Mouse (Mus musculus) MEL (cell line): Measurements from ENCODE around the gene Xbp1. TPM values are rescaled to one million over a fixed set of nuclear protein-coding genes. Genes with fewer than 3 reads are reported as not detected.
"Not testable (repeated sequence)": the region's sequence is repeated elsewhere in the genome, so short reads cannot be mapped to it uniquely, and the experiment has no call there.

Source experiments
- DNase-seq: peaks from one replicate; pipeline ENCODE4 v3.0.0; 2011; ENCODE audit warnings: low read depth, low spot score
- H3K27ac ChIP-seq: 2 replicates; pipeline ENCODE4 v1.5.1; 2012; ENCODE audit warnings: low read depth, mild to moderate bottlenecking, control low read depth, low read length, moderate library complexity; ENCODE audit not compliant: control insufficient read depth
- H3K27me3 ChIP-seq, 2 experiments: fragments of 150-350 bp in 1 of 2; sonication (generic) in 1 of 2; 2 replicates each; pipeline ENCODE4 v1.6.1; 2012; ENCODE audit warnings: low read length in 2 of 2, mild to moderate bottlenecking in 2 of 2, improper control_type of control experiment in 1 of 2, moderate library complexity in 1 of 2; ENCODE audit not compliant: insufficient read depth in 2 of 2, control insufficient read depth in 1 of 2
- H3K36me3 ChIP-seq, 2 experiments: 2 replicates each; pipeline ENCODE4 v1.6.1; 2012 to 2014; ENCODE audit warnings: low read length in 2 of 2, improper control_type of control experiment in 1 of 2, inconsistent platforms in 1 of 2, mild to moderate bottlenecking in 1 of 2; ENCODE audit not compliant: insufficient read depth in 2 of 2, control insufficient read depth in 1 of 2
- H3K4me1 ChIP-seq, 2 experiments: fragments of 150-350 bp in 1 of 2; sonication (generic) in 1 of 2; 2 replicates each; pipeline ENCODE4 v1.6.1; 2012; ENCODE audit warnings: low read length in 2 of 2, improper control_type of control experiment in 1 of 2, mild to moderate bottlenecking in 1 of 2; ENCODE audit not compliant: insufficient read depth in 2 of 2, control insufficient read depth in 1 of 2
- H3K4me3 ChIP-seq, 2 experiments: fragments of 150-350 bp in 1 of 2; sonication (generic) in 1 of 2; 2 replicates each; pipeline ENCODE4 v1.5.1; 2012; ENCODE audit warnings: low read depth in 2 of 2, low read length in 2 of 2, mild to moderate bottlenecking in 2 of 2, moderate library complexity in 2 of 2, control low read depth in 1 of 2, improper control_type of control experiment in 1 of 2; ENCODE audit not compliant: control insufficient read depth in 1 of 2, insufficient read depth in 1 of 2
- H3K79me2 ChIP-seq: 2 replicates; pipeline ENCODE4 v1.6.1; 2012; ENCODE audit warnings: mild to moderate bottlenecking, low read length, moderate library complexity; ENCODE audit not compliant: control insufficient read depth, poor library complexity, insufficient read depth
- H3K9ac ChIP-seq: 2 replicates; pipeline ENCODE4 v1.6.1; 2012; ENCODE audit warnings: low read depth, mild to moderate bottlenecking, control low read depth, low read length, moderate library complexity; ENCODE audit not compliant: control insufficient read depth, poor library complexity, severe bottlenecking
- H3K9me3 ChIP-seq: fragments of 150-350 bp; sonication (generic); replicated peaks from 2 replicates; pipeline ENCODE4 v1.6.1; 2012; ENCODE audit warnings: mild to moderate bottlenecking, low read length, improper control_type of control experiment, moderate library complexity; ENCODE audit not compliant: insufficient read depth
- E2F4 ChIP-seq: IDR thresholded peaks from 2 replicates; pipeline ENCODE4 v1.6.1; 2011; ENCODE audit warnings: low read depth, low read length, improper control_type of control experiment, borderline replicate concordance
- EP300 ChIP-seq, 2 experiments: IDR thresholded peaks; 2 replicates each; pipeline ENCODE4 v1.6.1; 2011; ENCODE audit warnings: improper control_type of control experiment in 2 of 2, low read length in 2 of 2, low read depth in 1 of 2, mild to moderate bottlenecking in 1 of 2
- ETS1 ChIP-seq: IDR thresholded peaks from 2 replicates; pipeline ENCODE4 v1.6.1; 2012; ENCODE audit warnings: low read depth, mild to moderate bottlenecking, inconsistent platforms, low read length, improper control_type of control experiment, moderate library complexity
- GABPA ChIP-seq: IDR thresholded peaks from 2 replicates; pipeline ENCODE4 v1.6.1; 2012; ENCODE audit warnings: low read depth, mild to moderate bottlenecking, inconsistent platforms, low read length, improper control_type of control experiment, moderate library complexity
- MAFK ChIP-seq: IDR thresholded peaks from 2 replicates; pipeline ENCODE4 v1.6.1; 2011; ENCODE audit warnings: low read depth, mild to moderate bottlenecking, low read length, improper control_type of control experiment, borderline replicate concordance
- MAX ChIP-seq: IDR thresholded peaks from 2 replicates; pipeline ENCODE4 v1.6.1; 2011; ENCODE audit warnings: low read length, improper control_type of control experiment
- MYC ChIP-seq: IDR thresholded peaks from 2 replicates; pipeline ENCODE4 v1.6.1; 2011; ENCODE audit warnings: low read depth, mild to moderate bottlenecking, low read length, improper control_type of control experiment, moderate library complexity
- POLR2A ChIP-seq, 2 experiments: IDR thresholded peaks; 2 replicates each; pipeline ENCODE4 v1.6.1; 2011 to 2012; ENCODE audit warnings: low read length in 2 of 2, mild to moderate bottlenecking in 2 of 2, control low read depth in 1 of 2, improper control_type of control experiment in 1 of 2, low read depth in 1 of 2, moderate library complexity in 1 of 2; ENCODE audit not compliant: control insufficient read depth in 1 of 2, insufficient read depth in 1 of 2, poor library complexity in 1 of 2
- POLR2AphosphoS2 ChIP-seq: IDR thresholded peaks from 2 replicates; pipeline ENCODE4 v1.6.1; 2011; ENCODE audit warnings: low read length, improper control_type of control experiment
- RAD21 ChIP-seq: IDR thresholded peaks from 2 replicates; pipeline ENCODE4 v1.6.1; 2011; ENCODE audit warnings: mild to moderate bottlenecking, low read depth, low read length, improper control_type of control experiment
- SIN3A ChIP-seq: IDR thresholded peaks from 2 replicates; pipeline ENCODE4 v1.6.1; 2012; ENCODE audit warnings: low read length, improper control_type of control experiment, inconsistent platforms
- TBP ChIP-seq: IDR thresholded peaks from 2 replicates; pipeline ENCODE4 v1.8.0; 2011; ENCODE audit warnings: low read depth, low read length, improper control_type of control experiment
- TCF12 ChIP-seq: IDR thresholded peaks from 2 replicates; pipeline ENCODE4 v1.6.1; 2014; ENCODE audit warnings: low read depth, mild to moderate bottlenecking, inconsistent platforms, low read length, improper control_type of control experiment, moderate library complexity
- USF1 ChIP-seq: IDR thresholded peaks from 2 replicates; pipeline ENCODE4 v1.6.1; 2014; ENCODE audit warnings: low read depth, mild to moderate bottlenecking, inconsistent platforms, low read length, improper control_type of control experiment, moderate library complexity
- ZC3H11A ChIP-seq: IDR thresholded peaks from 2 replicates; pipeline ENCODE4 v1.6.1; 2012; ENCODE audit warnings: low read depth, mild to moderate bottlenecking, inconsistent platforms, low read length, improper control_type of control experiment
- ZMIZ1 ChIP-seq: IDR thresholded peaks from 2 replicates; pipeline ENCODE4 v1.6.1; 2012; ENCODE audit warnings: low read depth, mild to moderate bottlenecking, inconsistent platforms, low read length, improper control_type of control experiment, moderate library complexity
- polyA plus RNA-seq, 2 experiments: library from polyadenylated mRNA; stranded (reverse) in 1 of 2; unstranded in 1 of 2; fragments of >175 nt in 1 of 2; fragments of >200 nt in 1 of 2; gene quantifications; 2 replicates each; pipeline versions ENCODE4 v1.2.1 to v1.2.4; 2012; ENCODE audit warnings: low replicate concordance in 2 of 2, low read depth in 1 of 2; ENCODE audit not compliant: insufficient read length in 2 of 2, insufficient read depth in 1 of 2, missing spikeins in 1 of 2
- total RNA-seq: library from RNA; depleted of rRNA; stranded (reverse); fragments of 300-350 nt; gene quantifications from 2 replicates; pipeline ENCODE4 v1.2.3, GENCODE M21; 2012

The Xbp1 gene
- total and polyA plus RNA-seq, 3 experiments = 81.8 to 101 TPM; not detected in 1

GRCm38 (mm10) chr11:5485193-5486011 is 35.1 kb upstream of the Xbp1 start (continued):
- peak; percentile 28; the same call in 1 of the 2 replicates for TF ChIP-seq TCF12
- peak; percentile 61; the same call in 1 of the 2 replicates for TF ChIP-seq MAX
- TF ChIP-seq USF1 = no peak
- TF ChIP-seq ZMIZ1 = no peak; the same call in 1 of the 2 replicates
- peak; percentile 99 for TF ChIP-seq ZC3H11A

- H3K4me1 ChIP-seq, H3K4me3 ChIP-seq, H3K9me3 ChIP-seq, H3K27me3 ChIP-seq, H3K27ac ChIP-seq, H3K9ac ChIP-seq, DNase-seq, H3K36me3 ChIP-seq: not testable (repeated sequence)
- peaks cover 11% of the 10 kb centered on the region for H3K79me2 ChIP-seq
These were observed 31.0 kb upstream of the Xbp1 start for GRCm38 (mm10) chr11:5489433-5489832.

GRCm38 (mm10) chr11:5490989-5491656 is 29.3 kb upstream of the Xbp1 start:
- Histone ChIP-seq H3K79me2 (peaks cover 7% of the 10 kb centered on the region), H3K27ac (no peak overlapping the region)

GRCm38 (mm10) chr11:5491912-5492311 is 28.5 kb upstream of the Xbp1 start:
- Histone ChIP-seq H3K36me3 (peaks cover 0 to 2% of the 10 kb centered on the region in 2 experiments; a peak in 3 of 4 replicates), H3K9me3 (no peaks in the 10 kb centered on the region), H3K4me3 (no peak overlapping the region), H3K27ac (no peak overlapping the region), H3K9ac (no peak overlapping the region), H3K79me2 (peaks cover 2% of the 10 kb centered on the region; the same call in 1 of the 2 replicates), H3K27me3 (no peaks in the 10 kb centered on the region), H3K4me1 (no peaks in the 10 kb centered on the region)
- TF ChIP-seq ZC3H11A (no peak), RAD21 (no peak), MYC (no peak), SIN3A (no peak)
- DNase-seq = no peak

More at GRCm38 (mm10) chr11:5490989-5491656, 29.3 kb upstream of the Xbp1 start:
- no peak overlapping the region for H3K4me3 ChIP-seq
- H3K36me3 ChIP-seq = peaks cover 0 to 6% of the 10 kb centered on the region in 2 experiments; a peak in 3 of 4 replicates
- H3K4me1 ChIP-seq = peaks cover 0 to 4% of the 10 kb centered on the region in 2 experiments; a peak in 1 of 4 replicates
- no peak overlapping the region for H3K9ac ChIP-seq
- DNase-seq = no peak
- H3K9me3 ChIP-seq = no peaks in the 10 kb centered on the region
- no peaks in the 10 kb centered on the region for H3K27me3 ChIP-seq
- TF ChIP-seq TCF12 (no peak), TBP (no peak), MAFK (no peak), E2F4 (no peak), EP300 (IDR thresholded peaks at IDR 0.05; ENCODE audit: low read depth in 1 of 2, low read length in 2 of 2) (no peak), ETS1 (no peak), ZMIZ1 (no peak), GABPA (no peak), POLR2A (IDR thresholded peaks at IDR 0.05; ENCODE audit: control insufficient read depth in 1 of 2, insufficient read depth in 1 of 2, low read depth in 1 of 2, low read length in 2 of 2, poor library complexity in 1 of 2) (no peak), POLR2AphosphoS2 (no peak), SIN3A (no peak)
